Comparison of ENCODE assay signal across 13 mouse cellular contexts in genomic region chr9:107285009-107285408, GRCm38 (mm10). TPM values are rescaled to one million over a fixed set of nuclear protein-coding genes. Genes with fewer than 3 reads are reported as not detected.
DNase-seq lines count a peak whose midpoint lies in the region; ATAC-seq and TF ChIP-seq lines count a peak whose summit lies in the region.
"Had no signal": no experiment of that assay in that cellular context is flagged by ENCODE, and none has a peak within 500 bp of the region (broad histone marks: within the 10 kb centered on the region; RNA-seq: fewer than 3 reads in every experiment).

No protein-coding gene starts in this region.

- no peaks in the 10 kb centered on the region for H3K36me3 ChIP-seq in liver, embryonic 11.5 days (ENCODE audit: control insufficient read depth, insufficient read depth, low read length)
- H3K36me3 ChIP-seq in ES-Bruce4 (ENCODE audit: control insufficient read depth, insufficient read depth, low read length, poor library complexity, severe bottlenecking): no peaks in the 10 kb centered on the region
- H3K36me3 ChIP-seq: hindbrain, embryonic 13.5 days had no signal

- no peak for TF ChIP-seq CTCF in ES-Bruce4 (IDR thresholded peaks at IDR 0.05; ENCODE audit: low read depth, low read length)

- 17% methylated on average over 3 of the region's 3 CpGs for WGBS in liver, embryonic 11.5 days

- H3K4me3 ChIP-seq in liver, embryonic 11.5 days (ENCODE audit: low read depth, low read length): no peak overlapping the region
- H3K4me3 ChIP-seq in ES-Bruce4 (ENCODE audit: low read depth, low read length): no peak overlapping the region
- H3K4me3 ChIP-seq: erythroblast, embryonic 14.5 days; hindbrain, embryonic 13.5 days had no signal

- peaks cover 38% of the 10 kb centered on the region for H3K4me1 ChIP-seq in liver, embryonic 11.5 days (replicated peaks; ENCODE audit: control insufficient read depth, insufficient read depth, low read length)
- peaks cover 15% of the 10 kb centered on the region for H3K4me1 ChIP-seq in ES-Bruce4 (ENCODE audit: control insufficient read depth, insufficient read depth, low read length)

- H3K27ac ChIP-seq in liver, embryonic 11.5 days (ENCODE audit: low read depth, low read length): no peak overlapping the region
- 0 out of 2 replicates have a peak overlapping the region, but pooled peaks have one; percentile 26 for H3K27ac ChIP-seq in ES-Bruce4 (ENCODE audit: insufficient read depth, low read length)
- H3K27ac ChIP-seq: hindbrain, embryonic 13.5 days had no signal

- ATAC-seq in liver, embryonic 11.5 days (replicated peaks; ENCODE audit: low FRiP score): no peak
- peak; percentile 21 for ATAC-seq in megakaryocyte, adult 5-6 weeks (ENCODE audit: poor library complexity, severe bottlenecking)
- ATAC-seq: Patski had no signal

- no peaks in the 10 kb centered on the region for H3K27me3 ChIP-seq in liver, embryonic 11.5 days (replicated peaks; ENCODE audit: control insufficient read depth, insufficient read depth, low read length)
- no peaks in the 10 kb centered on the region for H3K27me3 ChIP-seq in ES-Bruce4 (ENCODE audit: control insufficient read depth, insufficient read depth, low read length, poor library complexity, severe bottlenecking)
- H3K27me3 ChIP-seq: Patski had no signal

- peak; percentile 51 for DNase-seq in liver
- DNase-seq in liver, embryonic 11.5 days (ENCODE audit: low spot score): no peak
- DNase-seq in kidney, postnatal 14 days: peak; percentile 59
- no peak for DNase-seq in layer of hippocampus, postnatal 10 days (ENCODE audit: low spot score in 2 of 2)
- DNase-seq in MN1 (ENCODE audit: low spot score): no peak
- DNase-seq in frontal cortex, postnatal 14 days (ENCODE audit: low spot score in 2 of 2): no peak

- TF ChIP-seq POLR2A in ES-Bruce4 (IDR thresholded peaks at IDR 0.05; ENCODE audit: insufficient read depth, low read length): no peak

- no peak overlapping the region for H3K4me2 ChIP-seq in liver, embryonic 11.5 days
- H3K4me2 ChIP-seq: hindbrain, embryonic 13.5 days had no signal

- H3K9me3 ChIP-seq in liver, embryonic 11.5 days (ENCODE audit: control insufficient read depth, low read length): no peaks in the 10 kb centered on the region
- H3K9me3 ChIP-seq in ES-Bruce4 (replicated peaks; ENCODE audit: control insufficient read depth, insufficient read depth, low read length, poor library complexity, severe bottlenecking): no peaks in the 10 kb centered on the region
- H3K9me3 ChIP-seq: hindbrain, embryonic 13.5 days had no signal

- H3K9ac ChIP-seq in liver, embryonic 11.5 days (ENCODE audit: low read depth, low read length): no peak overlapping the region
- no peak overlapping the region for H3K9ac ChIP-seq in ES-Bruce4 (ENCODE audit: low read depth, poor library complexity, severe bottlenecking)
- H3K9ac ChIP-seq: hindbrain, embryonic 13.5 days had no signal

- TF ChIP-seq EP300 in ES-Bruce4 (IDR thresholded peaks at IDR 0.05; ENCODE audit: insufficient read depth, low read depth, low read length): no peak

RNA-seq across cellular contexts. Expression of gene Mapkapk3, which starts 4.7 kb away (rescaled TPM):
- 17.1 and 19.2 TPM in 2 replicates for polyA plus RNA-seq in liver, embryonic 11.5 days (2014; fragmentation: Nextera tagmentation; extraction: Ambion mirVana)
- 71.8 and 74.9 TPM in 2 replicates for polyA plus RNA-seq in ES-Bruce4 (2011; ENCODE audit: insufficient read depth, insufficient read length, low read depth, missing spikeins)
- total RNA-seq in megakaryocyte, adult 5-6 weeks (2015): 98.6 and 105 TPM in 2 replicates
- total RNA-seq in megakaryocyte, adult 5-6 weeks (2017): 156 and 174 TPM in 2 replicates
- total RNA-seq in layer of hippocampus, postnatal 10 days (2021): 1 to 10 TPM; 1.7 to 1.8 TPM

RNA-seq across cellular contexts. Expression of gene Cish, which starts 10.8 kb away (rescaled TPM):
- 6.1 and 9.9 TPM in 2 replicates for polyA plus RNA-seq in liver, embryonic 11.5 days (2014; fragmentation: Nextera tagmentation; extraction: Ambion mirVana)
- polyA plus RNA-seq in ES-Bruce4 (2011; ENCODE audit: insufficient read depth, insufficient read length, low read depth, missing spikeins): 12.6 and 13.7 TPM in 2 replicates
- total RNA-seq in megakaryocyte, adult 5-6 weeks (2015): 1.7 and 5.3 TPM in 2 replicates
- total RNA-seq in megakaryocyte, adult 5-6 weeks (2017): 0.40 and 0.45 TPM in 2 replicates
- total RNA-seq in layer of hippocampus, postnatal 10 days (2021): 10 to 100 TPM in 1 of 2 experiments, 1 to 10 TPM in 1; 5.9 to 10.0 TPM

RNA-seq across cellular contexts. Expression of gene Hemk1, which starts 53.1 kb away (rescaled TPM):
- 8.2 and 8.7 TPM in 2 replicates for polyA plus RNA-seq in liver, embryonic 11.5 days (2014; fragmentation: Nextera tagmentation; extraction: Ambion mirVana)
- polyA plus RNA-seq in ES-Bruce4 (2011; ENCODE audit: insufficient read depth, insufficient read length, low read depth, missing spikeins): 8.1 and 11.0 TPM in 2 replicates
- total RNA-seq in megakaryocyte, adult 5-6 weeks (2015): 4.1 and 6.4 TPM in 2 replicates
- 5.0 and 8.0 TPM in 2 replicates for total RNA-seq in megakaryocyte, adult 5-6 weeks (2017)
- total RNA-seq in layer of hippocampus, postnatal 10 days (2021): 10 to 100 TPM; 14.6 to 19.9 TPM

RNA-seq across cellular contexts. Expression of gene Dock3, which starts 53.3 kb away (rescaled TPM):
- 0.41 and 1.1 TPM in 2 replicates for polyA plus RNA-seq in liver, embryonic 11.5 days (2014; fragmentation: Nextera tagmentation; extraction: Ambion mirVana)
- 4.5 and 6.3 TPM in 2 replicates for polyA plus RNA-seq in ES-Bruce4 (2011; ENCODE audit: insufficient read depth, insufficient read length, low read depth, missing spikeins)
- total RNA-seq in megakaryocyte, adult 5-6 weeks (2015): not detected in 2 replicates
- total RNA-seq in megakaryocyte, adult 5-6 weeks (2017): not detected in 2 replicates
- total RNA-seq in layer of hippocampus, postnatal 10 days (2021): 100 to 1,000 TPM in 1 of 2 experiments, 10 to 100 TPM in 1; 87.6 to 114 TPM
- total RNA-seq: liver, adult 2 months; monocyte, adult 5-6 weeks had no signal
- polyA plus RNA-seq: erythroblast, embryonic 14.5 days; liver, adult 2 months had no signal

RNA-seq across cellular contexts. Expression of gene 6430571L13Rik, which starts 55.4 kb away (rescaled TPM):
- polyA plus RNA-seq in liver, embryonic 11.5 days (2014; fragmentation: Nextera tagmentation; extraction: Ambion mirVana): 0.05 and 0.10 TPM in 2 replicates
- polyA plus RNA-seq in ES-Bruce4 (2011; ENCODE audit: insufficient read depth, insufficient read length, low read depth, missing spikeins): 0.30 and 0.43 TPM in 2 replicates
- not detected in 2 replicates for total RNA-seq in megakaryocyte, adult 5-6 weeks (2015)
- total RNA-seq in megakaryocyte, adult 5-6 weeks (2017): not detected in 2 replicates
- 1 to 10 TPM; 2.5 to 3.2 TPM for total RNA-seq in layer of hippocampus, postnatal 10 days (2021)
- total RNA-seq: monocyte, adult 5-6 weeks had no signal
- polyA plus RNA-seq: erythroblast, embryonic 14.5 days had no signal

Comparison
In these comparisons a context has a peak if more than half of its experiments do, and no peak if none do; other contexts are left out.
1. DNase-seq: peak in liver (single experiment) and kidney, postnatal 14 days (single experiment); none in liver, embryonic 11.5 days (single experiment), layer of hippocampus, postnatal 10 days (0 of 2), MN1 (single experiment) and frontal cortex, postnatal 14 days (0 of 2).
2. RNA of gene Mapkapk3, which starts 4.7 kb away (total RNA-seq): 98.6 to 174 TPM in megakaryocyte, adult 5-6 weeks; 1.7 to 1.8 TPM in layer of hippocampus, postnatal 10 days; every median in the first group is over 10 times any median in the second.